Mouse (Mus musculus) bone marrow macrophage, adult 2 months (primary cell): Measurements from ENCODE around the gene Zc3h15. TPM values are rescaled to one million over a fixed set of nuclear protein-coding genes. Genes with fewer than 3 reads are reported as not detected.
A peak's percentile ranks its signal among the peaks of the same experiment; 100 is the strongest.

ENCODE experiments used
- H3K27ac ChIP-seq: 2 replicates; pipeline ENCODE4 v1.5.1; 2012; ENCODE audit warnings: low read depth, low read length; ENCODE audit not compliant: insufficient read depth
- H3K4me1 ChIP-seq: 2 replicates; pipeline ENCODE4 v1.6.1; 2012; ENCODE audit warnings: low read length; ENCODE audit not compliant: control insufficient read depth, insufficient read depth
- H3K4me3 ChIP-seq: 2 replicates; pipeline ENCODE4 v1.5.1; 2012; ENCODE audit warnings: mild to moderate bottlenecking, low read length, moderate library complexity; ENCODE audit not compliant: insufficient read depth
- CTCF ChIP-seq: IDR thresholded peaks from 2 replicates; pipeline ENCODE4 v1.5.1; 2012; ENCODE audit warnings: low read depth, mild to moderate bottlenecking, low read length, moderate library complexity
- POLR2A ChIP-seq: IDR thresholded peaks from 2 replicates; pipeline ENCODE4 v1.6.1; 2012; ENCODE audit warnings: mild to moderate bottlenecking, low read depth, low read length, borderline replicate concordance
- polyA plus RNA-seq: library from polyadenylated mRNA; stranded (reverse); fragments of >200 nt; gene quantifications from 2 replicates; pipeline ENCODE4 v1.2.4, GENCODE M21; 2012; ENCODE audit not compliant: missing spikeins, insufficient read depth, insufficient read length

Zc3h15 gene
- polyA plus RNA-seq, 1 experiment = 82.7 TPM

- Histone ChIP-seq H3K27ac (no peak overlapping the region), H3K4me1 (peaks cover 4% of the 10 kb centered on the region), H3K4me3 (no peak overlapping the region)
- no peak for TF ChIP-seq POLR2A
- TF ChIP-seq CTCF = no peak
Measured at GRCm38 (mm10) chr2:83684691-83685090, 40.5 kb downstream of the Zc3h15 start.

DNA sequence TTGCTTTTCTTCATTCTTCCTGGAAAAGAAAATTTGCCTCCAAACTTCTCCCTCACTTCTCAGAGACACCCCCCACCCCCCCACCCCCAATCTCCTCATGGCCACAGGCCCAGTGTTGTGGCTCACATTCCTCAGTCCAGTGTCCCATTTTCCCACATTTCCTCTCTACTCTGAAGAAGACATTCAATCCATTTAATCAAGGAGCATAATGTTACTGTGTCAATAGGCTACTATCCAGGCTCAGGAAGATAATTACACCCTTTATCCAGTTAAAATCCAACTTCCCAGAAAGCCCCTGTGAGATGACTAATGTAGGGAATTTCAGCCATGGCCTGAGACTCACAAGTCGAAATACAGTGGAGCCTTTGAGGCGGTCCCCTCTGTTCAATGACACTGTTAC lies 46.1 kb downstream of the Zc3h15 start:
- no peak overlapping the region for H3K27ac ChIP-seq
- no peaks in the 10 kb centered on the region for H3K4me1 ChIP-seq
- TF ChIP-seq POLR2A (no peak), CTCF (no peak)
- H3K4me3 ChIP-seq = no peak overlapping the region

- Histone ChIP-seq H3K27ac (no peak overlapping the region), H3K4me1 (no peaks in the 10 kb centered on the region), H3K4me3 (no peak overlapping the region)
- no peak for TF ChIP-seq CTCF
Measured at GRCm38 (mm10) chr2:83692651-83693545, 48.7 kb downstream of the Zc3h15 start.

- no peak overlapping the region for H3K4me3 ChIP-seq
- no peak overlapping the region for H3K27ac ChIP-seq
- no peak for TF ChIP-seq POLR2A
- no peak for TF ChIP-seq CTCF
- no peaks in the 10 kb centered on the region for H3K4me1 ChIP-seq
Measured at GRCm38 (mm10) chr2:83694061-83694460, 49.8 kb downstream of the Zc3h15 start.

DNA sequence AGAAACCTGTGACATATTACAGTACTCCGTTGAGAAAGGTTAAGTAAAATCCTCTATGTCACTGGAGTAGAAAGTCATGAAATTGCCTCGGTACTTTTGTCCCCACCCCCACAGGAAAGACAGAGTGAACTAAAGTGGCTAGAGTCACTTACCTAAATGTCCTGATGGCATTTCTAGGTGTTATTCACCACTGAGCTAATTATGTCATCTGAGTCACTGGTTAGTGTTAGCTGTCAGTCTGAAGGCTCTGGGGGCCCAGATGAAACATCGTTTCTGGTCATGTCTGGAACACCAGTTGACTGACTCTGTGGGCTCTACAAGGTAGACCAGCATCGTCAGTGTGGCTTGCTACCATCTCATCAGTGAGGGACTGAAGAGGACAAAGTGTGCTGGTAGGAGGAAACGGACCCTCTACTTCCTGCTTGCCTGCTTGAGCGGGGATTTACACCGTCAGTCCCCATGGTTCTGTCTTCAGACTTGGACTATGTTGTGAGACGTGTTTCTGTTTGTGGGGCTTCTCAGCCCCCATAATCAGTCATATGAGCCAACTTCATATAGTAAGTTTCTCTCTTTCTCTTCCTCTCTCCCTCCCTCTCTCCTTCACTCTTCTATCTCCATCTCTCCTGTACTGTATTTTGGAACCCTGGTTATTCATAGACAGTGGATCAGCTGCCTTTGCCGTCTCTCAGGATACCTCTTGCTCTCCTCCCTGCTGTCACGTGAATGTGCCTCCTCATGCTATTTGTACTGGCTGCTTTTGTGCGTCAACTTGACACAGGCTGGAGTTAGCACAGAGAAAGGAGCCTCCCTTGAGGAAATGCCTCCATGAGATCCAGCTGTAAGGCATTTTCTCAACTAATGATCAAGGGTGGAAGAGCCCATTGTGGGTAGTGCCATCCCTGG lies 51.4 kb downstream of the Zc3h15 start:
- Histone ChIP-seq H3K27ac (no peak overlapping the region), H3K4me3 (no peak overlapping the region), H3K4me1 (peaks cover 2% of the 10 kb centered on the region; the same call in 1 of the 2 replicates)
- TF ChIP-seq POLR2A = no peak

DNA sequence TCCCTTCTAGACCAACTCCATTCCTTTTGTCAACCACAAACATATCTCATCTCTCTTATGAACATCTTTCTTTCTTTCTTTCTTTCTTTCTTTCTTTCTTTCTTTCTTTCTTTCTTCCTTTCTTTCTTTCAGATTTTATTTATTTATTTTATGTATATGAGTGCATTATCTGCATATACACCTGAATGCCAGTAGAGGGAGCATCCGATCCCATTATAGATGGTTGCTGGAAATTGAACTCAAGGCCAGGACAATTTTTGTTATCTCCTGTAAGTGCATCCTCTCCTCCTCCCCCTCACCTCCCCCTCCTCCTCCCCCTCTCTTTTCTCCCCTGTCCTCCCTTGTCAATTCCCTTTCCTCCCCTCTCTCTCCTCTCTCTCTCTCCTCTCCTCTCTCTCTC lies 54.2 kb downstream of the Zc3h15 start:
- H3K4me3 ChIP-seq = no peak overlapping the region
- H3K4me1 ChIP-seq = peaks cover 18% of the 10 kb centered on the region
- no peak overlapping the region for H3K27ac ChIP-seq
- TF ChIP-seq POLR2A = no peak
- TF ChIP-seq CTCF = no peak

DNA sequence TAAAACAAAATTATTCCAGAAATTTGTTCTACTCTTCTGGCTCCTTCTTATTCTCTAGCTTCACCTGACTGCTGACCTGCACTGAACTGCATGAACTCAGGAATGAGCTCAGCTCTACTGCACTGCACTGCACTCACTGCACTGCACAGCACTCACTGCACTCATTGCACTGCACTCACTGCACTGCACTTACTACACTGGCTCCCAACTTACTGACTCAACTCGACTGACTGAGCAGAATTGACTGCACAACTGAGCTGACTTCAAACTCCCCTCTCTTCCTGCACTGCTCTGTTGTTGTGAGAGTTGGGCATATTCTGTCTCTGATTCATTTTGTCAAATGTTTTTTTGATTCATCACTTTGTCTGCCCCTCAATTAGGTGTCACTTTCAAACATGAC lies 55.1 kb downstream of the Zc3h15 start:
- Histone ChIP-seq H3K4me3 (no peak overlapping the region), H3K27ac (no peak overlapping the region), H3K4me1 (peaks cover 18% of the 10 kb centered on the region)
- no peak for TF ChIP-seq POLR2A
- no peak for TF ChIP-seq CTCF

DNA sequence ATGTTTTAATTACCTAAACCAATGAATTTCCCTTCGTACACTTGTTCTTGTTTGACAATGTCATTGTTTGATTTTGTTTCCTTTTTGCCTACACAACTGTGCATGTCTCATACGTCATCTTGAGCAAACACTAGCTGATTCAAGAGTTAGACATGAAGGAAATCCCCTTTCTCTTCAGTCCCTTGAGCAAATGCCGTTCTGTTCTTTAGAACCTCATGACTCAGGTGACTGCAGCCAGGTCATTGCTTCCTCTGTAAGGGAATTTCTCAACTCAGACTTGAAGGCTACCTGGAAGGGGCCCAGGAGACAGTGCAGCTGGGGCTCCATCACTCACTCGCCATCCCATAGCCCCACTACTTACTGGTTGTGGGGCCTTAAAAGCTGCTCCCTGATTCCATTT lies 56.4 kb downstream of the Zc3h15 start:
- Histone ChIP-seq H3K27ac (no peak overlapping the region), H3K4me3 (no peak overlapping the region), H3K4me1 (peaks cover 23% of the 10 kb centered on the region)
- TF ChIP-seq CTCF (no peak), POLR2A (no peak)

DNA sequence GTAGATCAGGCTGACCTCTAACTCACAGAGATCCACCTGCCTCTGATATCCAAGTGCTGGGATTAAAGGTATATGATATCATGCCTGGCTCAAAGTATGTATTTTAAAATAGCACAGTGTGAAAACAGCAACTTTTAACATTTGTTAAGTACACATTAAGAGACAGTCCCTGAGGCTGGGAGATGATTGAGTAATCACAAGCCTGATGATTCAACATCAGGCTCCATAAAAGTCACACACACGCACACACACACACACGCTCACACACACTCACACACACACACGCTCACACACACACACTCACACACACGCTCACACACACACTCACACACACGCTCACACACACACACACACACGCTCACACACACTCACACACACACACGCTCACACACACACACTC lies 58.2 kb downstream of the Zc3h15 start:
- TF ChIP-seq CTCF (no peak), POLR2A (no peak)
- peaks cover 32% of the 10 kb centered on the region for H3K4me1 ChIP-seq
- no peak overlapping the region for H3K4me3 ChIP-seq
- no peak overlapping the region for H3K27ac ChIP-seq

- TF ChIP-seq POLR2A = no peak
- TF ChIP-seq CTCF = no peak
- H3K27ac ChIP-seq = peak overlapping the region; percentile 30; the same call in 1 of the 2 replicates
Measured at GRCm38 (mm10) chr2:83705580-83706158, 61.4 kb downstream of the Zc3h15 start.

More at GRCm38 (mm10) chr2:83705580-83706158, 61.4 kb downstream of the Zc3h15 start:
- Histone ChIP-seq H3K4me1 (peaks cover 29% of the 10 kb centered on the region), H3K4me3 (no peak overlapping the region)
